Mouse (Mus musculus): ENCODE measurements around the gene Inpp5f.
"Not testable (repeated sequence)": the region's sequence is repeated elsewhere in the genome, so short reads cannot be mapped to it uniquely, and the experiment has no call there.

Inpp5f gene

GRCm38 (mm10) chr7:128610897-128611798, at the start of gene Inpp5f:
Gene Inpp5f (plus strand): TSS chr7:128611328.
- DNase-seq (ENCODE audit: low read depth, low spot score) = peak; percentile 99

DNA sequence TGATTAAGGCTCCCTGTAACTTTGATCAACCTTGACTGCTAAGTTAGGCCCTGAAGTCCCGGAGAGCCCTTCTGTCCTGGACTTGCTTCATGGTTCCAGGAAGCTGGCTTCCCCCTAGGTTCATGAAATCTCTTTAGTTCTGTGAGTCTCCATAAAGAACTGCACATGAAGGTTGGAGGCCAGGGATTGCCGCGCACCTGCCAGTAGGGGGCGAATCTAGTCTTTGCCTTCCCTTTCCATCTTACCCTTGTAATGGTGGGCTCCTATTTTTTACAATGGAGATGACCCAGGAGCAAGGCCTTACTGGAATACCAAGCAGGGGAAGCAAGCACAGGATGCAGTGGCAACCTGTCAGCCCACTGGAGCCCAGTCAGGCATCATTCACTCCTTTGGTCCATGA, 47.8 kb upstream of the Inpp5f start:
- DNase-seq (ENCODE audit: low read depth, low spot score) = no peak

DNA sequence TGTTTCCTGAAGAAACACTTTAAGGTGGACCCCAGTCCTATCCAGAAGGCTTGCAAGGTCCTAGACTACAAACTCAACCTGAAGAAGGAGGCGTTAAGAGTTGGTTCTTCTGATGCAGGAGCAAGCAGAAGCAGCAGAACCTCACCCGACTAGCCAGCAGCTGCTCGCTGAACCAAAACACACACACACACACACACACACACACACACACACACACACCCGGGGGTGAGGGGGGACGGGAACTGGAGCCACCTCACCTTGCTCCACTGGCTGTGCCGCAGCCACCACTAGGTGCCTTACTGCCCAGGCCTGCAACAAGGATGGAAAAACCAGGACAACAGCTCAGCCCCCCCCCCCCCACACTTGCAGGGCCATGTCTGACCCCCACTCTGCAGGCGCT, 44.8 kb upstream of the Inpp5f start:
- no peak for DNase-seq (ENCODE audit: low read depth, low spot score)

DNA sequence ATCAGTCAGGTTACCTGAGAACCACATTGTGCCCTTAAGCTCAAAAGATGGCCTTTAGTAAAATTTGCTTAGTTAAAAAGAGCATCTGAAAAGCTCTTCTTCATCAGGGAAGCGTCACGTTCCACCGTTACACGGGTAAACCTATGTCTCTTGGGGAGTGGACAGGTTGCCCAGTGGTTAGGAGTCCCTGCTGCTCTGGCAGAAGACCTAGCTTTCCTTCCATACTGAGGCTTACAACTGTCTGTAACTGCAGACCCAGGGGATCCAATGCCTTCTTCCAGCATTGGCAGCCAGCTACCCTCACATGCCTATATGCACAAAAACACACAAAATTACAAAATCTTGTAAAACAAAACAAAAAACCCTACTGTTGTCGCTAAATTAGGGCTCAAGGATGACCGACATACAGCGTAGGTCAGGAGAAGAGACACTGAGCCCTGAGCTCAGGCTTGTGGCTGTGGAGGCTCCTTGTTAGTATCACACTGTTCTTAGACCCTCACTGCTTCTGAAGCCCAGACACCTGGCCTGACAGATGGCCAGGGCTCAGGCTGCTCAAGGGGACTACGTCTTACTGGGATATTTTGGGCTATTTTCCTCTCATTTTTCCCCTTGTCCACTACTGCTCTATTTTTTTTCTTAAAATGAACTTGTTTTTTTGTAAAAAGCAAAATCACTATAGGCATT, 43.4 kb upstream of the Inpp5f start:
- DNase-seq (ENCODE audit: low read depth, low spot score) = no peak

DNA sequence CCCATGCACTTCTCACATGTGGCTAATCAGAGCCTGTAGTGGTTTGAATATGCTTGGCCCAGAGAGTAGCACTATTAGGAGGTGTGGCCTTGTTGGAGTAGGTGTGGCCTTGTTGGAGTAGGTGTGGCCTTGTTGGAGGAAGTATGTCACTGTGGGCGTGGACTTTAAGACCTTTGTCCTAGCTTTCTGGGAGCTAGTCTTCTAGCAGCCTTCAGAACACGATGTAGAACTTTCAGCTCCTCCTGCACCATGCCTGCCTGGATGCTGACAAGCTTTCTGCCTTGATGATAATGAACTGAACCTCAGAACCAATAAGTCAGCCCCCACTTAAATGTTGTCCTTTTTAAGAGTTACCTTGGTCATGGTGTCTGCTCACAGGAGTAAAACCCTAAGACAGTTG, 41.7 kb upstream of the Inpp5f start:
- not testable (repeated sequence) for DNase-seq (ENCODE audit: low read depth, low spot score)

DNA sequence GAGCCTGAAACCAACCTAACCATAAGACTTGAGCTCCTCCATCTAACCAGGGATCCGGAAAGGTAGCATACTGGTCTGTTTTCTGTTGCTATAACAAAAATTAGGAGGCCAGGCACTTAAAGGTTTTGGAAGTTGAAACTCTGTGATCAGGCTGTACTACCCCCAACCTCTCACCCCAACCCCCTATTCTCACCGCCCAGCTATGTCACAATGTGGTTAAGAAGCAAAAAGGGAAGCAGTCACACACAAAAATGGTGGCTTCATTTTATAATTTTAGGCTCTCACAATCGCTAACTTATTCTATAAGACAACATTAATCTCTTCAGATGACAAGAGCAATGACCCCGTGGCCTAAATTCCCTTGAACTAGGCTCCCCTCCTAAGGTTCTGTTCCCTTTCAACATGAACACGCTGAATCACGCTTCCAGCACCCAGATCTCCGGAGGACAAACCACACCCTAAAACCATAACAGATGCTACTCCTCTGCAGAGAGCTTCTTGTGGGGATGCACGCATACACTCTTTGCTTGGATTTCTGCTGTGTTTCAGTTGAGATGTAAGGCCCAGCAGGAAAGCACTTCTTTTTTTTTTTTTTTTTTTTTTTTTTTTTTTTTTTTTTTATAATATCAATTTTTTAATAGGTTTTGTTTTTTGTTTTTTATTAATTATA, 41.0 kb upstream of the Inpp5f start:
- DNase-seq (ENCODE audit: low read depth, low spot score) = peak; percentile 49

DNA sequence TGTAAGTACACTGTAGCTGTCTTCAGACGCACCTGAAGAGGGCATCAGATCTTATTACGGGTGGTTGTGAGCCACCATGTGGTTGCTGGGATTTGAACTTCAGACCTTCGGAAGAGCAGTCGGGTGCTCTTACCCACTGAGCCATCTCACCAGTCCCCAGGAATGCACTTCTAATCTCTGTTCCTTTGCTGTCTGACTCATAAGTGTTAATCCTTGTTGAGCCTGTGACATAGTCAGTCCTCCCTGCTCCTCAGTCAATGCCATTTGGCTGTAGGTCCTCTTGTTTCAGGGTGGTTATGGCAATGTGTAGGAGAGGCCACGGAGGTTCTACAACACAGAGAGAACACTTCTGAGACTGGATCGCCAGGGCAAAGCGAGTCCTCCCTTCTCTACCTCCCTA, 40.5 kb upstream of the Inpp5f start:
- DNase-seq (ENCODE audit: low read depth, low spot score) = not testable (repeated sequence)

DNA sequence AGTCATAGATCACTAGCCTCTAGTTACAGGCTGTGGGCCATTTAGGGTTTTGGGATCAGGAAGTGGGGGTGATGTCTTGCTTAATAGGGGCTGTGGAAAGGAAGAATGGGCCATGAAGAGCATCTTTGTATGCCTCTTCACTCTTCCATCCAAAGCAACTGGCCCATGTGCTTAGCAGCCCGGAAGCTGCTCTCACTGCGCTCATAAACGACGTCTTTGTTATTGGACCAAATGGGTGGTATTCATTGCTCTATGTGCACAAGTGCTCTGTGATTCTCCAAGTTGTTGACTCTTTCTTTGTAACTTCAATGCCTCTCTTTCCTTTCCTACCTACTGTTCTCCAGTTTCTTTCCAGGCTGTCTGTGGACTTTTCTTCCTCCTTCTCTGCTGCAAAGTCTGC, 39.1 kb upstream of the Inpp5f start:
- DNase-seq (ENCODE audit: low read depth, low spot score) = no peak

DNA sequence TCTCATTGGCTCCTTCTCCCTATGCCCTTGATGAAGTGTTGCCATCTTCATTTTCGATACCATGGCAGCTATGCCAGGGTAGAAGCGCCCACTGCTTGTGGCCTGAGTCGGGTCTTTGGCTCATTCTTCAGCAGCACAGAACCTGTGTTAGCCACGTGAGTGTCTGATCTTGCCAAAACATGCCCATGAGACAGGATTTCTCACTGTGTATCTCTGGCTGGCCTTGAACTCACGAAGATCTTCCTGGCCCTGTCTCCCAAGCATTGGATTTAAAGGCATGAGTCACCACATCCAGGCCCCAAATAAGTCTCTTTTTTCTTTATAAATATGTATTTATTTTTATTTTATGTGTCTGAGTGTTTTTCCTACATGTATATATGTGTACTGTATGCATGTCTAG, 35.9 kb upstream of the Inpp5f start:
- no peak for DNase-seq (ENCODE audit: low read depth, low spot score)

DNA sequence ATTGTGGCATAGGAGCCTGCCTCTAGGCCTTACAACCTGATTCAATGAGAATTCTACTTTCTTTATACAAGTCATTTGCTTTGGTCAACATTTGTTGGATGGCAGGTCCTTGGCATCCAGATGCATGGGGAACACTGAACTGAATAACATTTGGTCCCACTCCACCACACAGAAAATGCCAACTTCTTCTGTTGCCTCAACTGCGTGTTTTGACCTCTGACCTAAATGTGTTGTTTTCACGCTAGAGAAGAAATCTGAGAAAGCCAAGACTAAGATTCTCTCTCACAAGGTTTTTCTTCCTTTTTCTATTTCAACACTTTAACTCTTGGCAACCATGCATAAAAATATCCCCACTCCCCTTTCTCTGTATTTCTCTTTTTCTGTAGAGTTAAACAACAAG, 35.3 kb upstream of the Inpp5f start:
- no peak for DNase-seq (ENCODE audit: low read depth, low spot score)

DNA sequence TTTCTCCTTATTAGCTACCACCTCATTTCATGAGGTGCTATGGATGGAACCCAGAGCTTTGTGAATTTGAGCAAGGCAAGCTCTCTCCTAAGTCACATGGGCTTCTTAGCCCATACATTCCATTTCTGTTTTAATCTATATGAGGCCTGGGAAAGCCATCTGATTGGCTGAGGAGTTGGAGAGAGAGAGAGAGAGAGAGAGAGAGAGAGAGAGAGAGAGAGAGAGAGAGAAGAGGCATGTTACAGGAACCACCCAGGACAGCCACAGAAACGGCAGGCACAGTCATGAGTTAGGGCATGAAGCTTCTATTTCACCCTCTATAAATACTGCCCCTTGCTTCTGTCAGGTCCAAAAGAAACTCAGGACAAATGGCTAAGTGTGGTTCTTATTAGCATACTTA, 33.5 kb upstream of the Inpp5f start:
- no peak for DNase-seq (ENCODE audit: low read depth, low spot score)

DNA sequence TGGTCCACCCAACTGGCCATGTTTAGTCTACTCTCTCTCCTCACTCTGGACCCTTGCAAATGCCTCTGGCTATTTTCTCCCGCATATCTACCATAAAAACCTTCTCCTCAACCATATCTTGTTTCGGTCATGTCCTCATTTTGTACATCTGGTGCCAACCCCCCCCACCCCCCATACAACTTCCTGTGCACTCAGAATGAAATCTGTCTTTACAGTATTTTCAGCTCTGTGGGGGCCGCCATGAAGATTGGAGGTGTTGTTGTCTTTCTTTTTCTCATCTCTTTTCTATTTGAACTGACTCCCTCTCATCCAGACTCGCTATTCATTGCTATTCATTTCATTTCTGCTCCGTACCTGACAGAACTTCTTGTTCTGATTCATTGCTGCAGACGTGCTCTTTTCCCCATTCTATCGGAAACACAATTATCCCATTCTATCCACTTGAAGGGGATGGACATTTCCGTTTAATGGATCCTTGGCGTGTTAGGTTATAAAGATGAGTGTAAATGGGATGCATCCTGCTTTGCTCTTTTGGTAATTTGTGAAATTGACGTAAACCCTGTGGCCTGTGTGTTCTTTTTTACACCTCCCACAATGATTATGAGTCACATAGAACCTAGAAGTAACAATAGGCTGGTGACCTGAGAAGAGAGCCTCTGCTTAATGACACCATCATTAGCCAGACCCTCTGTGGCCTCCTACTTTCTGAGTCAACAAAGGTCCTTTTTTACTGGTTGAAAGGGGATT, 32.8 kb upstream of the Inpp5f start:
- no peak for DNase-seq (ENCODE audit: low read depth, low spot score)

GRCm38 (mm10) chr7:128579381-128579780, 31.7 kb upstream of the Inpp5f start:
- no peak for DNase-seq (ENCODE audit: low read depth, low spot score)

GRCm38 (mm10) chr7:128580318-128580717, 30.8 kb upstream of the Inpp5f start:
- DNase-seq (ENCODE audit: low read depth, low spot score) = no peak

- no peak for DNase-seq (ENCODE audit: low read depth, low spot score)
Measured at GRCm38 (mm10) chr7:128581864-128582484, 29.2 kb upstream of the Inpp5f start.

GRCm38 (mm10) chr7:128583213-128583948, 27.7 kb upstream of the Inpp5f start:
- DNase-seq (ENCODE audit: low read depth, low spot score) = no peak

- DNase-seq (ENCODE audit: low read depth, low spot score) = no peak
Measured at GRCm38 (mm10) chr7:128587334-128587933, 23.7 kb upstream of the Inpp5f start.

DNA sequence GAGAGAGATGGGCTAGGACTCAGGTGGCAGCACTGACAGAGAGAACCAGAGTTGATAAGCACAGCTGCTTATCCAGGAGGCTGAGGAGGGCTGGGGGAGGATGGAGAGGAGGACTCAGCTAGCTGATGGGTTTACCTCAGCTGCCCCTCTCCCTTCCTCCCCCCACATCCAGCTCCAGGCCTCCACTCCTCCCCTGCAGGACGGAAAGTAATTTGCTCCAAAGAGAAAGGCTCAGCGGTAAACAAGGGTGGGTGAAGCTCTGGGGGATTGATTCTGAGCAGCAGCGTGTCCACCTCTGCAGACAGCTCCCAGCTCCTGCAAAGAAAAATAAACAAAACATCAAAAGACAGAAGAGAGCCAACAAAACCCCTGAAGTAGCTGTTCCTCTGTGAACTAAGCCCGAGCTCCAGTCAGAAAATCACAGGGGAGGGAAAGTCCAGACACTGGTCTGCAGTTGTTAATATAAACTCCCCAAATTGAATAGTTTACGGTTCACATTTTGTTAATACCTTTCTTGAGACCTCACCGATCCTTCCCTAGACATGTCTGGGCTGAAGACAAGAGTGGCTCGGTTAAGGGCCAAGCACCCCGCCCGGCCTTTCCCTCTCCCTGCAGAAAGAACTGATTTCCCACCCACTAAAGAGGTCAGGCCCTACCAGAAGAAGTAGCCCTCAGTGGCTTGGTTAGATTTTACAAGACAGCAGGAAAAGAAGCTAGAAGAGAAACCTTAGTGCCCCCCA, 19.6 kb upstream of the Inpp5f start:
- DNase-seq (ENCODE audit: low read depth, low spot score) = no peak

- no peak for DNase-seq (ENCODE audit: low read depth, low spot score)
Measured at GRCm38 (mm10) chr7:128592118-128592935, 18.8 kb upstream of the Inpp5f start.
